Mouse (Mus musculus) embryo, embryonic 10 days (tissue): Measurements from ENCODE around the gene Lonrf3.

Source experiments
- DNase-seq: peaks from one replicate; pipeline ENCODE4 v3.0.0-alpha.2; 2015; ENCODE audit warnings: low spot score

Gene Lonrf3

DNA sequence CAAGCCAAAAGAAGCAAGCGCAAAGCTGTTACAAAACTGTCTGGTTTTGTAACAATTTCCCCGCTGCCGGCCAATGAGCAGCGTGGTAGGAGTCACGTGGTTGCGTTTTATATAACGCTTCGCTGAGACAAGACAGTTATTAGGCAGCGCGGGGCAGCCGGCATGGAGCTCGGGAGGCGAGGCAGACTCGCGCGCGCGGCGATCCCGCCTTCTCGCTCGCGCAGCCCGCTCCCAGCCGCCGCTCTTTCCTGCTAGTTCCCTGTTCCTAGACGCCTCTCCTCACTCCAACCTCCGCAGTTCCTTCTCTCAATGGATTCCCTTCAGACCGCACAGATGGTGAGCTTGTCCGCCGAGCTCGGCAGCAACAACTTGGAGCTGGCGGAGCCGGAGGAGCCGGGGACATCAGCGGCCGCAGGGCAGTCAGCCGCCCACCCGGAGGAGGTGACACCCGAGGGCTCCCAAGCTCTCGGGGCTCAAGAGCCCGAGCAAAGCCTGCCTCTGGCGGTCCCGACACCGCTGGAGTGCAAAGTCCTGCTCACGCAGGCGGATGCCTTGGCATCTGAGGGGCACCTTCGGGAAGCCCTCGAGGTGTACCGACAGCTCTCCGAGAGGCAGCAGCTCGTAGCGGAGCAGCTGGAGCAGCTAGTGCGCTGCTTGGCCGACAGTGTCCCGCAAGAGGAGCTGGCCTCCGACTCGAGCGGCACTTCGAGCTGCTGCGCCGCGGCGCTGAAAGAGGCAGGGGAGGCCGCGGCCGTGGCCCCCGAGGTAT, at the start of gene Lonrf3:
Gene Lonrf3, plus strand, starts transcription at position 83 of the 769 bp plus-strand sequence.
- DNase-seq, result peak; percentile 68

DNA sequence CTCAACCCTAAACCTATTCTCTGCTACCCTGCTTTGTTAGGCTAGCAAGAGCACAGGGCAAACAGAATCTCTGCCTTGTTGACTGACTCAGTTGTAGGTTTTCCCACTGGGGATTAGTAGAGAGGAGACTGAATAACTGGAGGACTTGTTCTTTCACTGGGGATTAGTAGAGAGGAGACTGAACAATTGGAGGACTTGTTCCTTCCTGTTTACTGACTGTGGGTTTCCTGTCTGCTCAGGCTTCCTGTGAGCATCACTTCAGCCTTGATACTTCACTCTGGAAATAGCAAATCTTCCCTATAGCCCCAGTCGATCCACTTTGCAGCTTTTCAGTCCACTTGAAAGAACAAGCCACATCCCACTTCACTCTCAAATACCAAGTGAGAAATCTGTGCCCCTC, 49.4 kb upstream of the Lonrf3 start:
- DNase-seq, result no peak

DNA sequence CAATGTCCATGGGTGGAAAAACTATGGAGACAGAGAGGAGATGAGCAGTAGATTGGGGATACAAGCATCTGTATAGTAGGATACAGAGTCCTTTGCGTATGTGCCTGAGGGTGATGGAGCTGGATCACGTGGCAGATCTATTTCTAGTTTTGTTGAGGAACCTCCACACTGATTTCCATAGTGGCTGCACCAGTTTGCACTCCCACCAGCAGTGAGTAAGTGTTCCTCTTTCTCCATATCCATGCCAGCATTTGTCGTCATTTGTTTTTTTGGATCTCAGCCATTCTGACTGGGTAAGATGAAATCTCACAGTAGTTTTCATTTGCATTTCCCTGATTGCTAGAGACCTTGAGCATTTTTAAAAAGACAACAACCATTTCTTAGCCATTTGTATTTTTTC, 16.7 kb upstream of the Lonrf3 start:
- no peak for DNase-seq

DNA sequence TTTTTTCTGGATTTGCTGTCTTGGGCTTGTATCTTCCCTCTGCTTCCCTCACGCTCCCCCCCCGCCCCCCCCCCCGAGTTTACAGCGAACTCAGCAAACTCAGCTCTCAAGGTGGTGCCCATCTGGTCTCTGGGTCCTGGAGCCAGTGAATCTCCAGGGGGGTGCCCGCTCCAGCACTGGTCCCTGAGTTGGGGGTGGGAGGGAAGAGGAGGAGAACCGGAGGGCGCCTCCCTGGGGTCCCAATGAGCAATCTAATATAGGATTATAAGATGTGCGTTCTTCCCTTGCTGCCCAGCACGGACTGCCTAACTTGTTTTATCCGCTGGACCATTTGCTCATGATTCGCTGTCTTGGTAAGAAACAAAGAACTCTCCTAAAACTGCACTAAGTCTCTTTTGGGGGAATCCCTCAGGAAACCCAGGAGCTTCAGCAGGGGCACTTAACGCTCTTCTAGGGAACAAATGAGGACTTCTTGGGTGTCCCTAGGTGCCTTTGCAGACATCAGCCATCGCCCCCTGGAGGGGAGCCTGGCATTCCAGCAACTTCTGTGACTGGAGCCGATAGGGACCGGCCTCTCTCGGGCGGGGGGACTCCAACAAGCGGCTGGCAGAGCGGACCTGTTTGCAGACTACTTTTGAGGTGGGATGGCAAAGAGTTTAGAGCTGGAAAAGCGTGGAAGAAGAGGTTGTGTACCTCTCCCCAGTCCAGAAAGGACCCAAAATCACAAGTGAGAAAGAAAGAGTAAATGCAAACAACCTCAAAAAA, 480 bp upstream of the Lonrf3 start:
- DNase-seq, result peak; percentile 16

DNA sequence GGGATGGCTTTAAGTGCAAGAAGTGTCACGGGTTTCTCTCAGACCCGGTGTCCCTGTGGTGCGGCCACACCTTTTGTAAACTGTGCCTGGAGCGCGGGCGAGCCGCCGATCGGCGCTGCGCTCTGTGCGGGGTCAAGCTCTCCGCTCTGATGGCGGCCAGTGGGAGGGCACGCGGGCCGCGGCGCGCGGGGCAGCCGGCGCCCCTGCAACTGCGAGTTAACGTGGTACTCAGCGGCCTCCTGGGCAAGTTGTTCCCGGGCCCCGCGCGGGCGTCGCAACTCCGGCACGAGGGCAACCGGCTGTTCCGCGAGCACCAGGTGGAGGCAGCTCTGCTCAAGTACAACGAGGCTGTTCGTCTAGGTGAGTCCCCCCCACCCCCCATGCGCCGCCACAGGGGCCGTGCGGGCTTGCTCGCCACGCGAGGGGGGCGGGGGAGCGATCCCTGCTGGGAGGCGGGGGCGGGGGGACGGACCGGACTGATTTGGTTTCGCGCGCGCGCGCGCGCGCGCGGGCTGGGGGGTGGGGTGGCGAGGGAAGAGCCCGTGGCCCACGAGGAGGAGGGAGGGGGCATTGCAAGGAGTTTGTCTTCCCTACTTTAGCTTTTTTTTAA, 992 bp downstream of the Lonrf3 start:
- no peak for DNase-seq

DNA sequence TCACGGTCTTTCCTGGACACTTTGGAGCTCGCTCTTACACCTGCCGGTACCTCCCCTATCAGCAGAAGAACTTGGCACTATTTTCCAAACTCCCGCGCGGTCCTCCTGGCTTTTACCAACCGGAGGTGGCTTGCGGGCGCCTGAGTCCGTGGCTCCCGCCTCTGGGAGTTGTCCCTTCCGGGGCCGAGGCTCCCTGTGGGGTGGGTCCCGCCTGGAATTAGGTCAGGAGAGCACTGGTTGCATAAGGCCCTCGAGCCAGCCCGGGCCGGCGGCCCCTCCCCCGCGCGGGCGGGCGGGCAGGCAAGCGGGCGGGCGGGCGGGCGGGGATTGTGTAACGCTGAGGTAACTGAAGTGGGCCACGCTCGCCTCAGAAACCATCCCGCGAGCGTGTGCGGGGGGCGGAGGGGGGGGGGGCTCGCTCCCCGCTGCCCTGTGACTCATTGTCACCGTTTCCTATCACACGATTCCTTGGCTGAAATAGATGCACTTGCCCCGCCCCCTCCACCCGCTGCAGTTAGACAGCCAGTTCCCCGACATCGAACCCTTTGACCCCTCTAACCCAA, 1.8 kb downstream of the Lonrf3 start:
- no peak for DNase-seq

DNA sequence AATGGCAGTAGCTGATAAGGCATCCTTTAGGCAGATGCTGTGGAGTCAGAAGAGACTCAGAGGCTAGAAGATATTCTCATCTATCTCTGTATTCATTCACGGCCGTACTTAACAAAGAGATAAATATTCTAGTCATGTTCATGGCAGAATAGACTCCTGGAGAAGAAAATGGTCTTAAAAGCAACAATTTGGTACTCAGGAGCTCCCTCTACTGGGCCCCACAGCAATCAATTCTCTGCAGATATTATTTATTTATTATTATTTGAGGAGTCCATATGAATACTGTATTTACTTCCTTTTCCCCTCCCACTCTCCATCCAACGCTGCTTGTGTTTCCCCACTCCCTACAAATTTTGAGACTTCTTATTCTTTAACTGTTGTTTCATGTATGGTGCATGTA, 24.3 kb downstream of the Lonrf3 start:
- DNase-seq, result no peak

DNA sequence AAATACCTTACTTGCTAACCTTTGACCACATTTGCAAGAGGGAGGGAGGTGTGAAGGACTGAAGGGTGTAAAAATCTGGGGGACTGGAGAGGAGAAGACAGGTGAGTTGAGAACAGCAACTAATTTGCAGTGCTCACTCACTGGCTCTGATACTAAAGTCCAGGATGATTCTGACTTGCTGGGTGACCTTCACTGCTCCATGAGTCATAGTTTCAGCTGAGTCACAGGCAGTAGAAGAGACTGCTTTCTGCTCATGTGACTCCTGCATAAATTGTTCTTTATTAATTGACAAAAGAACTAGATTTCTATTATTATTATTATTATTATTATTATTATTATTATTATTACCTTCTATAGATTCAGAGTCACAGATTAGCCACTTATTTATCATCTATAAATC, 57.2 kb downstream of the Lonrf3 start:
- no peak for DNase-seq

DNA sequence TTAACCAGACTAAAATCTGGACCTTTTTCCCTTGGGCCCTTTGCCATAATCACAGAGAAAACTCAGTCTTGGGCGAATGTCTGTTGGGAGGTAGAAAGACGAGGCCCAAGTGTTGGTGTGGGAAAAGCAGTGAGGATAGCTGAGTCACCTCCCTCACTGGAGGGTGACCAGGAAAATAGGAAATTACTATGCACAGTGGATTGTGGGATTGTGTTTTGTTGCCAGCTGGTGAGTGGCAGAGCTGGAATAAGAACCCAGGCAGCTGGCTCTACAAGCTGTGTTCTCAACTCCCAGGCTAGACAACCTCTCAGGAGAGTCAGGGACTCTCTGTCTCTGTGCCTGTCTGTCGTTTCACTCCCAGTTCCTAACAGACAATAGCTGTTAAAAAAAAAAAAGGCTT, 61.8 kb downstream of the Lonrf3 start:
- no peak for DNase-seq

DNA sequence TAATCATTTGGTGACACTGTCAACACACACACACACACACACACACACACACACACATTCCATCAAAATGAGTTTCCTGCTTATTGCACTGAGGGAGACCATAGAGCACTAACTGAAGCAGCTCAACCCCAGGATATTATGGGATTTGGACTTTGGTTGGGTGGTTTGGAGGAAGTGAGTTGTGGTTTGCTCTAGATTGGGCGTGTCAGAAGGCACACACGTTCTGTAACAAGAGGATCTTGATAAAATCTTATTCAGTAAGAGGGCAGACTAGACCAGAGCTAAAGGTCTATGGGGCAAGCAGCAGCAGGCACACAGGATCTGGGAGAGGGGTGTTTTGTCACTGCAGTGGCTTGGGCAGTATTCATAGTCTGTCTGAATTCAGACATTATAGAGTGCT, 62.4 kb downstream of the Lonrf3 start:
- DNase-seq, result no peak

DNA sequence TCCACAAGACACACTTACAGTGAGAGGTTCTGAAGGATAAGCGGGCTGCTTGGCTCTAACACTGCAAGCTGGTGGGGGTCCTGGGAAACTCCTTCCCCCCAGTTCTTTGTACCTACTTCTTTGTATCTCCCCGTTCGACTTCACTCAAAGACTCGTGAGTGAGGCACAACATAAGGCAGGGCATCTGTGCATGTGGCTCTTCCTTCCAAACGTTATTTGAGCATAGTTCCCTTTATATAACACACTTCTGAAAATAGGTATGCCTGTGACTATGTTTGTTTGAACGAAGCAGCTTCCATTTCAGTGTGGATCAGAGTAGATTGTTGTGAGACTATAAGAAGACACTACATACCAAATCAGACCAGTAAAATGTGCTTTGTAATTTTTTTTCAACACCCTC, 64.5 kb downstream of the Lonrf3 start:
- DNase-seq, result no peak

DNA sequence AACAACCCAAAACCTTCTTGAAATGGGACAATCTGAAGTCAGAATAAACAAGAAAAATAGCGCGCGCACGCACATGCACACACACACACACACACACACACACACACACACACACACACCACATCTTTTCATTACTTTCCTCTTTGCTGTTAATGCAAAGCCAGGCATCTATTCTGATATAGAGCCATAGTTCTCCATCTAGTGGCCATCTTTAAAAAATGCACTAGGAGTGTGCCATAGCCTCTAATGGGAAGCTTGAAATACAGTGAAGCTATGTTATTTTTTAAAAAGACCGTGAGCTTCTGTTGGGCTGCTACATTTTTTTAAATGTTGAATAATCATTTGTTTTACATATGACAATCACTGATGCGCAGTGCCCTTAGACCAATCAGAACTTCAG, 65.1 kb downstream of the Lonrf3 start:
- peak; percentile 35 for DNase-seq

DNA sequence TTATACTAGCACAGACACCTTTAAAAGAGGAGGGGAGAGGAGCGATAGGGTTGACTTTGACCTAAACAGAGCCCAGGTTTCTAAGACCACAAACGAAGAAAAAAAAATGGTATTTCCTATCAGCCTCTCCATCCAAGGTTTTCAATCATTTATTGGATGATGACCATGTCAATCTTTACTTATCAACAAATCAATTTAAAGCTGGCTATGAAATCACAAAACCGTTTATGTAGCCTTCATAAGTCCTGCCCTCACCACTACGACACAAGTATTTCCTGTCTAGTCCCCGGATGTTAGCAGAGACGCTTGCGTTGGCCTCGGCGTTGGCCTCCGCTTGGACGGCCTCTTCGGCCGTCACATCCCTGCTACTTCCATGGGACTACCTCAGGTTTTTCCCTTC, 72.8 kb downstream of the Lonrf3 start, which contains the start of gene Gm6268:
Gene Gm6268, plus strand, starts transcription at position 301 of the 400 bp plus-strand sequence.
- DNase-seq, result no peak

DNA sequence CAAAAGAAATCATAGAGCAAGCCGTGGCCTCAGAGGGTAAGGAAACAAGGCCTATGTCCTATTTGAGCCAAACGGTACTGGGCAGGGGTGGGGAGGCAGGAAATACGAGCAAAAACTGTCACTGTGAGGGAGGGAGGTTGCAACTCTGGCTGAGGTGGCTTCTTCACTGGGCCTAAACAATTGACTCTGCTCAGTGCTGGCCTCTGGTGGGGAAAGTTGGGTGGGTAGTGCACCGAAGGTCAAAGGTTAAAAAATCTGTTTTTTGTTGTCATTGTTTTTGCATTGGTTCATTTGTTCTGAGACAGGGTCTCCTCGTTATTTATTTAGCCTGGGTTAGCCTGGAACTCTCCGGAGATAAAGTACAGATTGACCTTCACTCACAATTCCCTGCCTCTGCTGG, 74.2 kb downstream of the Lonrf3 start:
- no peak for DNase-seq
